Mouse (Mus musculus) megakaryocyte, embryonic 14.5 days (primary cell): ENCODE measurements around the gene Tspan17.

ENCODE experiments used
- FLI1 ChIP-seq: IDR thresholded peaks from 2 replicates; pipeline ENCODE4 v1.6.1; 2012; ENCODE audit warnings: low read length, inconsistent platforms, mixed read lengths
- GATA1 ChIP-seq: IDR thresholded peaks from 3 replicates; pipeline ENCODE4 v1.6.1; 2012; ENCODE audit warnings: mixed read lengths, low read length, inconsistent platforms, borderline replicate concordance

DNA sequence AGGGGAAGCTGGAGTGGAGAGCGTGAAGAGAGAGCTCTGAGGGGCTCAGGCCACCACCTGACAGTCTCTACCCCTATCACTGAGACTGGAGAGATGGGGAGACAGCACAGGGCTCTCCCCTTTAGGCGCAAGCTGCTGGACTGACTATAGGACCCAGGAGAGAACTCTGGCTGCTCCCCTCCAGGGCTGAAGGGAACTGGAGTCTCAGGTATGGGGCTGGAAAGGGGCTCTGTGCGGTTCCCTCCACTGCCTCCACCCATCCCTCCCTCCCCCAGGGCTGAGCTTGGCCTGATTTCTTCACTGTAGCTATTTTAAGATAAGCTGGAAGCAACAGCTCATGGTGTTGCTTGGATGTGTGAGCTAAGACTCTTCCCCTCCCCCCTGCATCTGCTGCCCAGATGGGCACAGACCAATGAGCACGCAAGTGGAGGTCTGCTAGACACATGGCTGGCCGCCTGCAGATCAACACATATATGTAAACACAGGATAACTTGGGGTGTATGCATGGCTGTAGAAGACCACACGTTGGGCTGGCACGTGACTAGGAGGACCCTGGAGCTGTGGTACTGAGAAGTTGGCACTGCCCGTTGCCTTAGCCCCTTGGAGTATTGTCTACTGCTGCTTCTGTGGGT is 28.9 kb upstream of the Tspan17 start:
- TF ChIP-seq GATA1 (no peak), FLI1 (no peak)
